9 mouse cellular contexts compared by ENCODE assay signal in genomic region chr11:115359726-115360125, GRCm38 (mm10). TPM values are rescaled to one million over a fixed set of nuclear protein-coding genes. Genes with fewer than 3 reads are reported as not detected.
DNase-seq lines count a peak whose midpoint lies in the region; ATAC-seq lines count a peak whose summit lies in the region.
"Had no signal": no experiment of that assay in that cellular context is flagged by ENCODE, and none has a peak within 500 bp of the region (broad histone marks: within the 10 kb centered on the region; RNA-seq: fewer than 3 reads in every experiment).

No protein-coding gene starts in this region.

- DNase-seq in hindbrain, embryonic 10.5 days (ENCODE audit: low spot score), result no peak
- DNase-seq in MN1 (ENCODE audit: low spot score), result peak; percentile 31
- no peak for DNase-seq in intestine, embryonic 14.5 days (ENCODE audit: low spot score)
- DNase-seq in adrenal gland, adult 18-20 months (ENCODE audit: low spot score in 2 of 2), result no peak
- DNase-seq in gastrocnemius, postnatal 36 days, result no peak
- DNase-seq in embryo, embryonic 9.5 days (ENCODE audit: extremely low spot score), result no peak

- H3K27ac ChIP-seq in hindbrain, embryonic 10.5 days, result peak overlapping the region; percentile 73
- no peak overlapping the region for H3K27ac ChIP-seq in hindbrain, embryonic 16.5 days (ENCODE audit: low read depth, low read length)
- peak overlapping the region; percentile 51; the same call in 1 of the 2 replicates for H3K27ac ChIP-seq in intestine, embryonic 14.5 days (ENCODE audit: low read depth)
- peak overlapping the region; percentile 63 for H3K27ac ChIP-seq in neural tube, embryonic 15.5 days (replicated peaks)

- ATAC-seq in hindbrain, embryonic 16.5 days, result no peak
- ATAC-seq in intestine, embryonic 14.5 days (replicated peaks; ENCODE audit: low FRiP score, low TSS enrichment, low read depth), result no peak
- ATAC-seq in neural tube, embryonic 15.5 days (ENCODE audit: low FRiP score), result no peak

- H3K4me3 ChIP-seq in hindbrain, embryonic 10.5 days, result no peak overlapping the region
- no peak overlapping the region for H3K4me3 ChIP-seq in hindbrain, embryonic 16.5 days (ENCODE audit: low read length)
- no peak overlapping the region for H3K4me3 ChIP-seq in intestine, embryonic 14.5 days (ENCODE audit: low read depth, low read length)
- no peak overlapping the region for H3K4me3 ChIP-seq in neural tube, embryonic 15.5 days (replicated peaks)

- H3K9ac ChIP-seq in hindbrain, embryonic 16.5 days (ENCODE audit: low read depth, low read length), result no peak overlapping the region
- no peak overlapping the region for H3K9ac ChIP-seq in intestine, embryonic 14.5 days (ENCODE audit: low read length)
- H3K9ac ChIP-seq in neural tube, embryonic 15.5 days (replicated peaks), result no peak overlapping the region

- WGBS in hindbrain, embryonic 10.5 days, result 68% methylated on average over 6 of the region's 6 CpGs
- WGBS in hindbrain, embryonic 16.5 days, result 57% methylated on average over 6 of the region's 6 CpGs
- WGBS in intestine, embryonic 14.5 days, result 61% methylated on average over 6 of the region's 6 CpGs
- 58% methylated on average over 6 of the region's 6 CpGs for WGBS in neural tube, embryonic 15.5 days

- H3K9me3 ChIP-seq in hindbrain, embryonic 10.5 days, result no peaks in the 10 kb centered on the region
- H3K9me3 ChIP-seq in hindbrain, embryonic 16.5 days (ENCODE audit: control insufficient read depth, low read length), result no peaks in the 10 kb centered on the region
- H3K9me3 ChIP-seq in intestine, embryonic 14.5 days (ENCODE audit: control insufficient read depth, low read length), result no peaks in the 10 kb centered on the region
- H3K9me3 ChIP-seq in neural tube, embryonic 15.5 days (replicated peaks), result no peaks in the 10 kb centered on the region

- H3K27me3 ChIP-seq in hindbrain, embryonic 10.5 days (ENCODE audit: insufficient read depth, poor library complexity, severe bottlenecking), result peaks cover 43% of the 10 kb centered on the region
- no peaks in the 10 kb centered on the region for H3K27me3 ChIP-seq in hindbrain, embryonic 16.5 days (replicated peaks; ENCODE audit: control insufficient read depth, insufficient read depth, low read length)
- no peaks in the 10 kb centered on the region for H3K27me3 ChIP-seq in intestine, embryonic 14.5 days (replicated peaks; ENCODE audit: control insufficient read depth, insufficient read depth, low read length)
- H3K27me3 ChIP-seq in neural tube, embryonic 15.5 days (replicated peaks), result peaks cover 6% of the 10 kb centered on the region; the same call in 1 of the 2 replicates

- H3K4me1 ChIP-seq in hindbrain, embryonic 10.5 days (replicated peaks), result peaks cover 31% of the 10 kb centered on the region
- peaks cover 11% of the 10 kb centered on the region for H3K4me1 ChIP-seq in hindbrain, embryonic 16.5 days (ENCODE audit: control insufficient read depth, insufficient read depth, low read depth, low read length)
- H3K4me1 ChIP-seq in intestine, embryonic 14.5 days (replicated peaks; ENCODE audit: control insufficient read depth, insufficient read depth, low read length), result peaks cover 12% of the 10 kb centered on the region; the same call in 1 of the 2 replicates
- H3K4me1 ChIP-seq in neural tube, embryonic 15.5 days, result peaks cover 23% of the 10 kb centered on the region

- no peaks in the 10 kb centered on the region for H3K36me3 ChIP-seq in hindbrain, embryonic 10.5 days
- peaks cover 13% of the 10 kb centered on the region for H3K36me3 ChIP-seq in hindbrain, embryonic 16.5 days (ENCODE audit: control insufficient read depth, insufficient read depth, low read length)
- no peaks in the 10 kb centered on the region for H3K36me3 ChIP-seq in intestine, embryonic 14.5 days (ENCODE audit: control insufficient read depth, insufficient read depth, low read length)
- peaks cover 18% of the 10 kb centered on the region for H3K36me3 ChIP-seq in neural tube, embryonic 15.5 days

- intact Hi-C loops in gastrocnemius, postnatal 36 days (cut with DNase I), result loop anchor here (1.0 kb wide), 1 partner anchor 112 kb away; no protein-coding TSS in a partner anchor

- no peak overlapping the region for H3K4me2 ChIP-seq in hindbrain, embryonic 16.5 days (ENCODE audit: low read length)
- no peak overlapping the region for H3K4me2 ChIP-seq in intestine, embryonic 14.5 days (ENCODE audit: low read length)
- no peak overlapping the region for H3K4me2 ChIP-seq in neural tube, embryonic 15.5 days

RNA-seq across cellular contexts. Expression of gene Hid1, which starts 7.8 kb away (rescaled TPM):
- polyA plus RNA-seq in hindbrain, embryonic 10.5 days (2016; fragmentation: Nextera tagmentation; extraction: Ambion mirVana), result 11.3 and 14.8 TPM in 2 replicates
- polyA plus RNA-seq in hindbrain, embryonic 16.5 days (2015; fragmentation: Nextera tagmentation; extraction: Ambion mirVana), result 66.9 and 67.8 TPM in 2 replicates
- polyA plus RNA-seq in intestine, embryonic 14.5 days (2014; fragmentation: Nextera tagmentation; extraction: Ambion mirVana), result 11.5 and 14.4 TPM in 2 replicates
- polyA plus RNA-seq in neural tube, embryonic 15.5 days (2015; fragmentation: Nextera tagmentation; extraction: Ambion mirVana), result 49.5 and 55.6 TPM in 2 replicates
- total RNA-seq in adrenal gland, adult 18-20 months (2021), result 10 to 100 TPM; 31.4 to 65.8 TPM
- 1 to 10 TPM; 2.0 TPM for total RNA-seq in gastrocnemius, postnatal 36 days (2021)

RNA-seq across cellular contexts. Expression of gene Cdr2l, which starts 22.0 kb away (rescaled TPM):
- polyA plus RNA-seq in hindbrain, embryonic 10.5 days (2016; fragmentation: Nextera tagmentation; extraction: Ambion mirVana), result 16.1 and 21.4 TPM in 2 replicates
- 16.1 and 18.0 TPM in 2 replicates for polyA plus RNA-seq in hindbrain, embryonic 16.5 days (2015; fragmentation: Nextera tagmentation; extraction: Ambion mirVana)
- 10.6 and 11.6 TPM in 2 replicates for polyA plus RNA-seq in intestine, embryonic 14.5 days (2014; fragmentation: Nextera tagmentation; extraction: Ambion mirVana)
- 21.5 and 23.9 TPM in 2 replicates for polyA plus RNA-seq in neural tube, embryonic 15.5 days (2015; fragmentation: Nextera tagmentation; extraction: Ambion mirVana)
- 100 to 1,000 TPM; 159 to 181 TPM for total RNA-seq in adrenal gland, adult 18-20 months (2021)
- total RNA-seq in gastrocnemius, postnatal 36 days (2021), result 1 to 10 TPM; 2.1 to 2.6 TPM

RNA-seq across cellular contexts. Expression of gene Otop3, which starts 25.2 kb away (rescaled TPM):
- 0.08 TPM in 1 of 2 replicates, not detected in the other for polyA plus RNA-seq in hindbrain, embryonic 10.5 days (2016; fragmentation: Nextera tagmentation; extraction: Ambion mirVana)
- polyA plus RNA-seq in hindbrain, embryonic 16.5 days (2015; fragmentation: Nextera tagmentation; extraction: Ambion mirVana), result 2.3 and 2.7 TPM in 2 replicates
- polyA plus RNA-seq in intestine, embryonic 14.5 days (2014; fragmentation: Nextera tagmentation; extraction: Ambion mirVana), result 0.36 and 0.65 TPM in 2 replicates
- 2.5 and 2.6 TPM in 2 replicates for polyA plus RNA-seq in neural tube, embryonic 15.5 days (2015; fragmentation: Nextera tagmentation; extraction: Ambion mirVana)
- total RNA-seq in adrenal gland, adult 18-20 months (2021), result not detected
- not detected for total RNA-seq in gastrocnemius, postnatal 36 days (2021)
- polyA plus RNA-seq: limb, embryonic 14.5 days had no signal

RNA-seq across cellular contexts. Expression of gene Ush1g, which starts 37.9 kb away (rescaled TPM):
- 0.10 TPM in 1 of 2 replicates, not detected in the other for polyA plus RNA-seq in hindbrain, embryonic 10.5 days (2016; fragmentation: Nextera tagmentation; extraction: Ambion mirVana)
- 0.16 and 0.25 TPM in 2 replicates for polyA plus RNA-seq in hindbrain, embryonic 16.5 days (2015; fragmentation: Nextera tagmentation; extraction: Ambion mirVana)
- 0.14 TPM in 1 of 2 replicates, not detected in the other for polyA plus RNA-seq in intestine, embryonic 14.5 days (2014; fragmentation: Nextera tagmentation; extraction: Ambion mirVana)
- 0.09 and 0.14 TPM in 2 replicates for polyA plus RNA-seq in neural tube, embryonic 15.5 days (2015; fragmentation: Nextera tagmentation; extraction: Ambion mirVana)
- total RNA-seq in adrenal gland, adult 18-20 months (2021), result under 1 TPM; 0.36 to 0.74 TPM
- total RNA-seq in gastrocnemius, postnatal 36 days (2021), result 1 to 10 TPM in 1 of 2 experiments, under 1 TPM in 1; 0.72 to 1.3 TPM
- polyA plus RNA-seq: limb, embryonic 14.5 days had no signal

RNA-seq across cellular contexts. Expression of gene Mrpl58, which starts 43.8 kb away (rescaled TPM):
- polyA plus RNA-seq in hindbrain, embryonic 10.5 days (2016; fragmentation: Nextera tagmentation; extraction: Ambion mirVana), result 228 and 253 TPM in 2 replicates
- 185 and 186 TPM in 2 replicates for polyA plus RNA-seq in hindbrain, embryonic 16.5 days (2015; fragmentation: Nextera tagmentation; extraction: Ambion mirVana)
- polyA plus RNA-seq in intestine, embryonic 14.5 days (2014; fragmentation: Nextera tagmentation; extraction: Ambion mirVana), result 218 and 224 TPM in 2 replicates
- 175 and 183 TPM in 2 replicates for polyA plus RNA-seq in neural tube, embryonic 15.5 days (2015; fragmentation: Nextera tagmentation; extraction: Ambion mirVana)
- 100 to 1,000 TPM; 133 to 137 TPM for total RNA-seq in adrenal gland, adult 18-20 months (2021)
- total RNA-seq in gastrocnemius, postnatal 36 days (2021), result 10 to 100 TPM; 86.7 to 98.5 TPM
